Mouse (Mus musculus) brain, embryonic 18.5 days (tissue): ENCODE results near the gene Cnih2.
A peak's percentile ranks its signal among the peaks of the same experiment; 100 is the strongest.

Source experiments
- DNase-seq: peaks from one replicate; pipeline ENCODE4 v3.0.0-alpha.2; 2012; ENCODE audit warnings: low read depth, low spot score

Cnih2 gene

GRCm38 (mm10) chr19:5098363-5099143 lies at the start of gene Cnih2:
Cnih2 (minus strand) TSS chr19:5098521.
- DNase-seq: no peak

- peak; percentile 20 for DNase-seq
Observed at GRCm38 (mm10) chr19:5139640-5140039, 41.3 kb upstream of the Cnih2 start.

GRCm38 (mm10) chr19:5131237-5131636 lies 32.9 kb upstream of the Cnih2 start:
- DNase-seq: no peak

GRCm38 (mm10) chr19:5129770-5130169 lies 31.4 kb upstream of the Cnih2 start:
- DNase-seq: no peak

- no peak for DNase-seq
Observed at GRCm38 (mm10) chr19:5124055-5124614, 25.8 kb upstream of the Cnih2 start.

GRCm38 (mm10) chr19:5123241-5123640 lies 24.9 kb upstream of the Cnih2 start:
- no peak for DNase-seq

GRCm38 (mm10) chr19:5122492-5122891 lies 24.2 kb upstream of the Cnih2 start:
- no peak for DNase-seq

GRCm38 (mm10) chr19:5118384-5118698 lies 20.0 kb upstream of the Cnih2 start, which contains the start of gene Klc2:
Klc2 (minus strand) TSS chr19:5118560.
- DNase-seq: no peak

- no peak for DNase-seq
Observed at GRCm38 (mm10) chr19:5117494-5118383, 19.4 kb upstream of the Cnih2 start.

- no peak for DNase-seq
Observed at GRCm38 (mm10) chr19:5113783-5114182, 15.5 kb upstream of the Cnih2 start.

GRCm38 (mm10) chr19:5109659-5110453 lies 11.5 kb upstream of the Cnih2 start:
- no peak for DNase-seq

- DNase-seq: no peak
Observed at GRCm38 (mm10) chr19:5108702-5109101, 10.4 kb upstream of the Cnih2 start.

GRCm38 (mm10) chr19:5108271-5108575 lies 9.9 kb upstream of the Cnih2 start:
- no peak for DNase-seq

GRCm38 (mm10) chr19:5107556-5108270 lies 9.4 kb upstream of the Cnih2 start:
- no peak for DNase-seq

GRCm38 (mm10) chr19:5106731-5107191 lies 8.4 kb upstream of the Cnih2 start, which contains the start of gene Rab1b:
Rab1b (minus strand) TSS chr19:5107072.
- peak; percentile 96 for DNase-seq

GRCm38 (mm10) chr19:5106074-5106473 lies 7.8 kb upstream of the Cnih2 start:
- DNase-seq: no peak

- no peak for DNase-seq
Observed at GRCm38 (mm10) chr19:5097521-5098362, 579 bp downstream of the Cnih2 start.

GRCm38 (mm10) chr19:5095887-5096474 lies 2.3 kb downstream of the Cnih2 start:
- no peak for DNase-seq

- DNase-seq: no peak
Observed at GRCm38 (mm10) chr19:5094746-5095417, 3.4 kb downstream of the Cnih2 start.
